Mouse (Mus musculus): Measurements from ENCODE around the gene Fndc3b.

The Fndc3b gene

DNA sequence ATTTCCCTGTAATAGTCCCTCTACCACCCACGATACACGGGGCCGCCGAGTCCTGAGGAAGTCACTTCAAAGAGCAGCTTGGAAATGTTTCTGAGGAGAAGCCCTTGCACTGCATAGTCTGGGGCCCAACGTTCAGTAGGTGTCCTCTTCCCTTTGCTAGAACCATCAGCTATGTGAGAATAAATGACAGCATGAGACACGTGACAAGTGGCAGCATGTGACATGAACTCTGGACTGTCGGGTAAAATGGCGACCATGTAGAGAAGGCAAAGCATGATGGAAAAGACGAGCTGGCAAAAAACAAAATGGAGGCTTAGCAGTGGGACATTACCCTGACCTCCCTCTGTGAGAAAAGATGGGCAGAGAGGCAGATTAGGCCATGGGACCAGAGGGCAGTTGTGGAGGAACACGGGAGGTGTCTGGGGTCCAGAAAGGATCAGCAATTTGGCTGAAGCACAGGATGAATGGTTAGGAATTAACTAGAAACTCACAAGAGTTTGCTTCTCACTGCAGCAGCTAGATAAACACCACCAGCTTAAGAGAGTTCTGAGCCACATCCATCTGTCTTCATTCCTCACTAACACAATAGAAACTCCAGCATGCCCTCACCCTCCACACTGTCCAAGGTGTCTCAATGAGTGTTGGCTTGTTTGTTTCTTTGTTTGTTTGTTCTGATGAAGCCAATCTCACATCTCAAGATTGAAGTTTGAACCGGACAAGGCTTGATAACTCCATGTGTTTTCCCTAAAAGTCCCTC is 118.2 kb downstream of the Fndc3b start:
- peak; percentile 74 for DNase-seq (ENCODE audit: low spot score)

GRCm38 (mm10) chr3:27590823-27591222 is 120.3 kb downstream of the Fndc3b start:
- no peak for DNase-seq (ENCODE audit: low spot score)

GRCm38 (mm10) chr3:27589305-27589704 is 121.8 kb downstream of the Fndc3b start:
- DNase-seq (ENCODE audit: low spot score) = no peak

DNA sequence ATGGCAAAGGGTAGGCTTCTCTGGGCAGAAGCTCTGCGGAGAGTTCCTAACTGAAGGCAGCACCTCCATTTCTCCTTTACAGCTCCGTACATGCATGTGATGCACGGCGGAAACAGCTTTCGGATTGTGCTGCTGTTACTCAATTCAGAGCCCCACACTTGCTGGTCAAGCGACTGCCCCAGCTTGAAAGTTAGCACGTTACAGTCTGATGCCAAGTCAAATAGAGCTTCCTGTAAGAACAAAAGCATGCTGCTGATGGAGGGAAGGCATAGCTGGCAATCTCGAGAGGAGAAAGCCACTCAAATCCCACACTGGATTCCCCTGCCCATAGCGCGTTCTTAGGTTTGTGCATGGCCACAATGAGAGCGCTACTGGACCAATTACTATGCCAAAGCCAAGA is 122.5 kb downstream of the Fndc3b start:
- DNase-seq (ENCODE audit: low spot score) = no peak

- DNase-seq (ENCODE audit: low spot score) = no peak
Measured at GRCm38 (mm10) chr3:27584607-27585605, 126.2 kb downstream of the Fndc3b start.

- DNase-seq (ENCODE audit: low spot score) = no peak
Measured at GRCm38 (mm10) chr3:27581931-27582840, 128.9 kb downstream of the Fndc3b start.

DNA sequence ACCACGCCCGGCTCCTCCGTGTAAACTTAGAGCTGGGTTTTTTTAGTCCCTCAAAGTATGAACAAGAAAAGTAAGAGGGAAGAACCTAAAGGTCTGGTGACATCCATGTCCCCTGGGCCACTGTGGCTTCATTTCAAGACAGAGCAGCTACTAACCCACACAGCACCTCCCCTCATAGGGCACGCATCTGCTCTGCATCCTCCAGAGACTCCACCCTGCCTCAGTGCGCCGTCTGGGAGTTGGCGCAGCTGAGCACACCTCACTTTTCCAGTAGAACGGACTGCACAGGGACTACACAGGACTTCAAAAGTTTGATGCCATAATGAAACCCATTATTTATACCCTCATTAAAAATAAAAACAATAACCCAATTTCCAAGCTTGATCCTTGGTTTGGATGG is 130.2 kb downstream of the Fndc3b start:
- no peak for DNase-seq (ENCODE audit: low spot score)

GRCm38 (mm10) chr3:27579894-27580613 is 131.1 kb downstream of the Fndc3b start:
- no peak for DNase-seq (ENCODE audit: low spot score)

DNA sequence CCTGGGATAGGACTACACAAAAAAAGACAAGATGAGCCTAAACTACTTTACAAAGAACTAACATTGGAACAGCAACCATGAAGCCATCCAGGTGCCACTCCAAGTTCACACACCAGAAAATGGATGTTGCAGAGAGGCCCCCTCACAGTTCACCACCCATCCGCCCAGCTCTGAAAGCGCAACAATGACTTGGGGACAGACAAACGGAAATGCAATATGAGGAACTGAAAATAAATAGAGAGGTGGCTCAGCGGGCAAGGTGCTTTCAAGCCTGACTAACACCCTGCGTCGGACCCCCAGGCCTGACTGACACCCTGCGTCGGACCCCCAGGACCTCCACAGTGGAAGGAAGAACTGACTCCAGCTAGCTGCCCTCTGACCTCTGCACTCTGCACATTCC is 131.9 kb downstream of the Fndc3b start:
- DNase-seq (ENCODE audit: low spot score) = no peak

- no peak for DNase-seq (ENCODE audit: low spot score)
Measured at GRCm38 (mm10) chr3:27577349-27578025, 133.6 kb downstream of the Fndc3b start.

- no peak for DNase-seq (ENCODE audit: low spot score)
Measured at GRCm38 (mm10) chr3:27574241-27574640, 136.9 kb downstream of the Fndc3b start.

GRCm38 (mm10) chr3:27573458-27573857 is 137.6 kb downstream of the Fndc3b start:
- DNase-seq (ENCODE audit: low spot score) = no peak

- no peak for DNase-seq (ENCODE audit: low spot score)
Measured at GRCm38 (mm10) chr3:27572305-27572704, 138.8 kb downstream of the Fndc3b start.

DNA sequence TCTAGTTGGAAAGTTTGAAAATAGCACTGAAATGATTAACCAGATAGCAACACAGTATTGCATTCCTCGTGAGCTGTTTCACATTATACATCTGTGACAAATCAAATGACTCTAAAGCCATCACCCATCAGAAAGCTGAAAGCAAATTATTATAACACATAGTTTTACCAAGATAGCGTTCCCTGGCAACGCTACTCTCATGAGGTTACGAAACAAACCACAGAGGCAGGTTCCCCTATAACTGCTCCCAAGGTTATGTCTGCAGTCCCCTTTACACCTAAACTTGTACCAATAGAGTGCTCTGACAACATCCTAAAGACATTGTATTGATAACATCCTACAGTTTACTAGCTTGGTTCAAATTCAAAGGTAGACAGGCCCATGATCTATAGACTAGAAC is 145.8 kb downstream of the Fndc3b start:
- DNase-seq (ENCODE audit: low spot score) = no peak

DNA sequence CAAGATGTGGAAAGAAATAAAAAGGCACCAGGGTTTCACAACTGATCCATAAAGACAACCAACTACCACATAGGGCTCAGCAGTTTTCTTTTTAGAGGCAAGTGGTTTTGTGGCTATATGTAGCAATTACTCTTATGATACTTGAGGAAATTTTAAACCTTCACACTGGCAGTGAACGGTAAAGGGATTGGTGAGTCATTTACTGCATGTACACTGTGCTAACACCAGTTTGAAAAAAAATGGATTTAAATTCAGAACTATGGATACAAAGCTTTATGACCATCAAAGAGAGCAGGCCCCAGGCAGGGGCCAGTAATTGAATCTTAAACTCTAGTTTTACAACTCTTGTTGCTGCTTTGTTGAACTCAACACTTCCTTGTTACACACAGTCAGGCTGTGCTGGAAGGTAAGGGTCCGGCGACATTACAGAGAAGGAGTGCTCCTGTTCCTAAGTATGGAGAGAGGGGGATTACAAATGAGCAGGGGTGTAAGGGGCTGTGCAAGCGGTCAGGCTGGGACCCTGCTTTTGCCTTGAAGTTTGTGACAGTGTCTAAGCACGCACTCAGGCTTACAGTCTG is 148.0 kb downstream of the Fndc3b start:
- no peak for DNase-seq (ENCODE audit: low spot score)

DNA sequence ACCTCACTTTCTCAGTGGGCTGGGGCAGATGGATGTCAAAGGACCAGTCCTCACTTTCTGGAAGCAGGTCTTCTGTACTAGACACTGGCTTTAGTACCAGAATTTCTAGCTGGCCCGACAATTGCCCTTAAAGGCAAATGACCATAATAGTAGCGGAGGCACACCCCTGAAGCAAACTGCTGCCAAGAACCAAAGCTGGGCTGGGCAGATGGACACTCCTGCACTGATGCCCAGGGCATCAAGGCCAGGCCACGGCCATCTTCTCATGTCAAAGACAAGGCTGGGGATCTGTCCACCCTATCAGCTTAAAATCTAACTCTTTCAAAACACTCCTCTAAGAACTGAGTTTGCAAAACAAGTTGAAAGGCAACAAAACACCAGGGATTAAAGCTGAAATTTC is 148.6 kb downstream of the Fndc3b start:
- DNase-seq (ENCODE audit: low spot score) = no peak

GRCm38 (mm10) chr3:27561921-27562320 is 149.2 kb downstream of the Fndc3b start:
- DNase-seq (ENCODE audit: low spot score) = no peak

DNA sequence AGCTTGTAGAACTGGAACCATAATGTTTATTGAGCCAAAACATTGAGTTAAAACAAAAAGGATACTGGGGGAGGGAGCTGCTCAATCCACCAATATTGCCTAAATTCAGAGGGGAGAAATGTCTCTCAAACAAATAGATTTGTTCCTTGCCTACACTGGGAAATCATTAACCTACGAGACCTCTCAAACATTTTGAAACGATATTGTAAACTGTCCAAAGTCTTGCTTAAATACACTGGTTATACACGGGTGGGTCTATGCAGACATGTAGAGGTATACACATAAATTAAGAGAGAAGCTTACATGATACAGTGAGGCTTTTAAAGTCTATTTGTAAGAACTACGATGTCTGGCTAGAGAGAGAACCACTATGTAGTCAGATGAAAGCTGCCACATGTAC is 151.8 kb downstream of the Fndc3b start:
- DNase-seq (ENCODE audit: low spot score) = no peak

GRCm38 (mm10) chr3:27557100-27558004 is 153.8 kb downstream of the Fndc3b start:
- DNase-seq (ENCODE audit: low spot score) = no peak
